Mouse (Mus musculus) forebrain, postnatal 0 days (tissue): Measurements from ENCODE around the gene Il21. TPM values are rescaled to one million over a fixed set of nuclear protein-coding genes. Genes with fewer than 3 reads are reported as not detected.

Source experiments
- ATAC-seq: fragments of 200-750 bp; cut with Nextera tagmentation; 2 replicates; pipeline ENCODE4 v1.8.0; 2017; ENCODE audit warnings: mild to moderate bottlenecking, moderate library complexity
- DNase-seq: peaks from one replicate; pipeline ENCODE4 v3.0.0-alpha.2; 2015
- H3K27ac ChIP-seq: fragments of 300-500 bp; sonication (generic); 2 replicates; pipeline ENCODE4 v1.5.1; 2014; ENCODE audit warnings: low read depth, mild to moderate bottlenecking, antibody characterized with exemption, low read length, moderate library complexity, mixed read lengths
- H3K27me3 ChIP-seq: fragments of 300-500 bp; sonication (generic); 2 replicates; pipeline ENCODE4 v1.6.1; 2014; ENCODE audit warnings: mild to moderate bottlenecking, low read length, mixed read lengths; ENCODE audit not compliant: insufficient read depth
- H3K36me3 ChIP-seq: fragments of 300-500 bp; sonication (generic); 2 replicates; pipeline ENCODE4 v1.6.1; 2014; ENCODE audit warnings: mild to moderate bottlenecking, moderate library complexity; ENCODE audit not compliant: insufficient read depth
- H3K4me1 ChIP-seq: fragments of 300-500 bp; sonication (generic); 2 replicates; pipeline ENCODE4 v1.6.1; 2014; ENCODE audit warnings: antibody characterized with exemption; ENCODE audit not compliant: insufficient read depth
- H3K4me2 ChIP-seq: fragments of 300-500 bp; sonication (generic); 2 replicates; pipeline ENCODE4 v1.6.1; 2014; ENCODE audit warnings: low read depth, mild to moderate bottlenecking, moderate library complexity
- H3K4me3 ChIP-seq: fragments of 300-500 bp; sonication (generic); 2 replicates; pipeline ENCODE4 v1.5.1; 2014; ENCODE audit warnings: low read depth, low read length, mixed read lengths
- H3K9ac ChIP-seq: fragments of 300-500 bp; sonication (generic); 2 replicates; pipeline ENCODE4 v1.6.1; 2014; ENCODE audit warnings: mild to moderate bottlenecking
- H3K9me3 ChIP-seq: fragments of 300-500 bp; sonication (generic); 2 replicates; pipeline ENCODE4 v1.6.1; 2016; ENCODE audit warnings: low read length
- CTCF ChIP-seq: sonication (generic); IDR thresholded peaks from 2 replicates; pipeline ENCODE4 v1.5.1; 2016; ENCODE audit warnings: antibody characterized with exemption, control low read depth, low read depth
- WGBS: fragments of 180-500 bp; shearing (Covaris S2); extraction: QIAGEN DNeasy Blood & Tissue Kit; methylation state at CpG from one replicate; pipeline ENCODE4 v1.1.7; 2014; 5-methylcytosine and 5-hydroxymethylcytosine counted together
- polyA plus RNA-seq: library from polyadenylated mRNA; unstranded; fragments of >200 nt; fragmentation: Nextera tagmentation; extraction: Ambion mirVana; gene quantifications from 2 replicates; pipeline ENCODE4 v1.2.1, GENCODE M21; 2015
- total RNA-seq: library from RNA; depleted of rRNA; stranded (reverse); fragments of >200 nt; gene quantifications from 2 replicates; pipeline ENCODE4 v1.2.3, GENCODE M21; 2014; rRNA removed

The Il21 gene
- total RNA-seq (0.14 TPM in 1 of 2 replicates, not detected in the other), polyA plus RNA-seq (not detected in 2 replicates)

DNA sequence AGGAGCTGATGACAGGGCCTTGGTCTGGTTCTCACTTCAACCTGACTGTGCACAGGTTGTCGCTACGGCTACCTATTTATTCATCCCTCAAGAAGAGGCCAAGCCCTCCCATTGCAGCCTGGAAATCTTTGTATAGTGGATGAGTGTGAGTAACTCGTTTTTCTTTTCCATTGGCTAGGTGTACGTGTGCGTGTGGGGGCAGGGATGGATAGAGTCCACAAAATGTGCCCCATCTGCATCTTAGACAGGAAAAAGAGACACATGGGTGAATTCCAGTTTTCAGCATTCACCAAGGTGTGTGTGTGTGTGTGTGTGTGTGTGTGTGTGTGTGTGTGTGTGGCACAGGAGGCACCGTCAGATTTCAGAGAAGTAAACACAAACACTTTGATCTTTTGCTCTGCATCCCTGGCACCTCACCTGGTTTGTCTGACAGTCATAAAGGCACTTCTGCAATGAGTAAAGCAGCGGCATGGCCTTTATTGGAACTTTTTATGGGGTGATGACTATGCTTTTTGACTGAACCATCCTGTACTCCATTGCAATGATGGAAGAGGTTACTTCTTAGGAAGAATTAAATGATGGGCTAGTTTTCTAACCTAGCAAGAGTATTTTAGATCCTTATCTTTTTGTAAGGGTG, at the start of gene Il21:
Gene Il21, minus strand, starts transcription at position 51 of the 637 bp plus-strand sequence.
- Histone ChIP-seq H3K27me3 (no peaks in the 10 kb centered on the region), H3K9ac (no peak within 1 kb of the TSS), H3K4me1 (no peaks in the 10 kb centered on the region; the same call in 1 of the 2 replicates), H3K36me3 (no peaks in the 10 kb centered on the region), H3K4me2 (no peak within 1 kb of the TSS), H3K9me3 (no peaks in the 10 kb centered on the region), H3K27ac (no peak within 1 kb of the TSS), H3K4me3 (no peak within 1 kb of the TSS)
- DNase-seq (no peak), ATAC-seq (no peak)
- no peak for TF ChIP-seq CTCF
- WGBS = 89% methylated on average over 7 of the region's 7 CpGs

DNA sequence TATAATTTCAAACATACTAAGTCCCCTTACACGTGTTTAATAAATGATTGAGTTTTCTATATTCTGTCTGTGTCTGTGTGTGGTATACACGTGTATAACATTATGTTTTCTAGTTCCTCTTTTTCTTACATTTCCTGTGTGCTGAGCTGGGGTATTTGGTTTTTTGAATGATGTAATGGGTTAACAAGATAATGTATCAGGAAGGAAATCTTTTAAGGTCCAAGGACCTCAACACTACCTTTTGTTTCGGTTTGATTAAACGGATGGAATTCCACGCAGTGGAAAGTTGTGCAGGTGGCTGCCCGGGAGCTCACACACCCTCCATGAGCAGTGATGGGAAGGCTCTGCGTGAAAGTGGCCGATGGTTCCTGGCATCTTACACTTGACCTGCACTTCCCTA, 48.4 kb upstream of the Il21 start:
- H3K36me3 ChIP-seq = no peaks in the 10 kb centered on the region
- H3K27ac ChIP-seq = no peak overlapping the region
- H3K4me3 ChIP-seq = no peak overlapping the region
- DNase-seq (no peak), ATAC-seq (no peak)
- H3K27me3 ChIP-seq = no peaks in the 10 kb centered on the region
- H3K9ac ChIP-seq = no peak overlapping the region
- no peak overlapping the region for H3K4me2 ChIP-seq
- H3K9me3 ChIP-seq = no peaks in the 10 kb centered on the region
- TF ChIP-seq CTCF = no peak
- no peaks in the 10 kb centered on the region; the same call in 1 of the 2 replicates for H3K4me1 ChIP-seq
- WGBS = 73% methylated on average over 8 of the region's 8 CpGs

DNA sequence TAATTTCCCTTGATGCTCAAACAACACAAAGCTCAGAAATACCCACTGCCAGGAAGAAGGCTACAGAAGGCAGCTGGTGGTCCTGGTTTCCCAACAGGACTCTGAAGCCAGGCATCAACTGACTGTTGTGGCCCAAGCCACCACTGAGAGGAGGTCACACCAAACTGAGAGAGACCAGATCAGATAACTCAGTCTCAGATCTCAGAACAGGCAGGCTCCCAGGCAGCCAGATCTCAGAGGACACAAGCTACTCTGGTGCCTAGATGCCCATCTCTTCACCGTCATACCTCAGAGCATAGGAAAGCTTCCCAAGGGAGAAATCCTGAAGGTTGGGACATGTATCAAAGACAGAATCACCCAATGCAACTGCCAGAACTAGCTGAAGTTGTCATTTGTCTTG, 47.8 kb upstream of the Il21 start:
- no peaks in the 10 kb centered on the region; the same call in 1 of the 2 replicates for H3K4me1 ChIP-seq
- H3K9ac ChIP-seq = no peak overlapping the region
- no peak overlapping the region for H3K27ac ChIP-seq
- no peaks in the 10 kb centered on the region for H3K27me3 ChIP-seq
- no peak for TF ChIP-seq CTCF
- no peak for DNase-seq
- no peaks in the 10 kb centered on the region for H3K9me3 ChIP-seq
- H3K4me3 ChIP-seq = no peak overlapping the region
- H3K36me3 ChIP-seq = no peaks in the 10 kb centered on the region
- no peak overlapping the region for H3K4me2 ChIP-seq
- WGBS = 91% methylated on average over 1 of the region's 1 CpGs
- no peak for ATAC-seq

DNA sequence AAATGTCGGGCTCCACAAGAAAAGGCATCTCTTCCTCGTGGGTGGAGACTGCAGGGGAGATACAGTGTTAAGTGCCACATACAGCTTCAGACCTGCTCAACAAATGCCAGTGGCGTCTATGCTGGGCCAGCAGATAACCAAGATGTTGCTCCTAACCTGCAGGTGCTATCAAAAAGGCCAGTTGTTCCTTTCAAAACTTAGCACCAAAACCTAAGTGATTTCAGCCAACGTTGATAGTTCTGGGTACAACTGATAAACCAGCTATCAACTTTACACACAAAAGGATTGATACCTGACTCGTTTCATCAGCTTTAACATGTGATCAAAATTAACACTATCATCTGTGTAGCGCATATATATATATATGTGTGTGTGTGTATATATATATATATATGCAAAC, 42.2 kb upstream of the Il21 start:
- H3K9me3 ChIP-seq = no peaks in the 10 kb centered on the region
- H3K4me2 ChIP-seq = no peak overlapping the region
- no peak for TF ChIP-seq CTCF
- H3K27ac ChIP-seq = no peak overlapping the region
- ATAC-seq (no peak), DNase-seq (no peak)
- no peak overlapping the region for H3K4me3 ChIP-seq
- no peak overlapping the region for H3K9ac ChIP-seq
- WGBS = 84% methylated on average over 6 of the region's 6 CpGs
- no peaks in the 10 kb centered on the region for H3K27me3 ChIP-seq
- H3K4me1 ChIP-seq = no peaks in the 10 kb centered on the region
- no peaks in the 10 kb centered on the region for H3K36me3 ChIP-seq

DNA sequence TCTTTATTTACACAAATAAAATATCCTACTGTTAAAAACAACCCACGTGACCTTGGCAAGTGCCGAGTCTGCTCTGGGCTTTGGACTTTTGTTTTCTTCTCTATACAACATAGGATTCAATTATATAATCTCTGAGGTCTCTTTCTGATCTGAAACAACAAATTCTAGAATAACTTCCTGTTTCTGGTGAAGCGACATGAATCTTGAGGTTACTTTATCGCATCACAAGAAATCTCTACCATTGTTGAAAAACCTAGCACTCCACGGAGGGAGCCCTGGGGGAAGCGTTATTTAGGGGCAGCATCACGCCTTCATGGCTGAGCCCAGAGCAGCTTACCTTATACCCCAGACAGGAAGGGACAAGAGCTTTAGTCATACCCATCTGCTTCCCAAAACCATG, 40.7 kb upstream of the Il21 start:
- H3K9me3 ChIP-seq = no peaks in the 10 kb centered on the region
- H3K27ac ChIP-seq = no peak overlapping the region
- no peak for TF ChIP-seq CTCF
- WGBS = 87% methylated on average over 7 of the region's 7 CpGs
- H3K4me3 ChIP-seq = no peak overlapping the region
- DNase-seq (no peak), ATAC-seq (no peak)
- no peaks in the 10 kb centered on the region for H3K36me3 ChIP-seq
- H3K4me2 ChIP-seq = no peak overlapping the region
- H3K4me1 ChIP-seq = no peaks in the 10 kb centered on the region
- H3K9ac ChIP-seq = no peak overlapping the region
- no peaks in the 10 kb centered on the region for H3K27me3 ChIP-seq

DNA sequence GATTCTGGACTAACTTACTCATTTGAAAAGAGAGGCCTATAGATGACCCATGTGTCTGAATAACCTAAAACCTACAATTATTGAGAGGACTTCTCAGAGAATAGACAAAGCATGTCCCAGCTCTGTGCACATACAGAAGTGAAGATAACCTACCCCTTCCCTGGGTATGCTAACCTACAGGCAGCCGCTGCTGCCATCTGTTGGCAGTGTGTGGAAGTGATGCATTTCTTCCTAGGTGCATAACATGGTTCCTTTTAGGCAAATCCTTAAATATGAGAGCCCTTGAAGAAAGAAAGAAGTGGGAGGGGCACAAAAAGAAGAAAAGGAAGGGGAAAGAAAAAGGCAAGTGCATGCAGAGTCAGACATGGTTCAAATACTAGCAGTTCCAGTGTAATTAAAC, 38.8 kb upstream of the Il21 start:
- peak; percentile 66 for TF ChIP-seq CTCF
- H3K36me3 ChIP-seq = no peaks in the 10 kb centered on the region
- no peak overlapping the region for H3K9ac ChIP-seq
- DNase-seq (peak; percentile 35), ATAC-seq (no peak)
- H3K9me3 ChIP-seq = no peaks in the 10 kb centered on the region
- no peak overlapping the region for H3K4me2 ChIP-seq
- no peak overlapping the region for H3K27ac ChIP-seq
- no peaks in the 10 kb centered on the region for H3K27me3 ChIP-seq
- H3K4me1 ChIP-seq = no peaks in the 10 kb centered on the region
- H3K4me3 ChIP-seq = no peak overlapping the region
- 5% methylated on average over 1 of the region's 1 CpGs for WGBS

DNA sequence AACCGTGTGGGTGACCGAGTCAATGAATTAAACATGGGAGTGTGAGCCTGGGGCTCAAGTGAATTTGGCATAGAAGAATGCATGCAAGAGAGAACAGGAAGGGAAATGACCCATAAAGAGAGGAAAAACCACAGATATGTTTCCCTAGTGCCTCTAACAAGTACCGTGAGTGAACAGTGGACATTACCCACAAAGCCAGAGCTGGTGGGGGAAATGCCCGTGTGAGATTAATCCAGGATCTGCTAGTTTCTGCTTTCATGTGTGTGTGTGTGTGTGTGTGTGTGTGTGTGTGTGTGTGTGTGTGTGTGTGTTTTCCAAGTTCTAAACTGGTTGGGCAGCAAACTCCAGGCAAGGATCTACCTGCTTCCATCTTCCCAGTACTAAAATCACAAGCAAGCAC, 37.5 kb upstream of the Il21 start:
- TF ChIP-seq CTCF = no peak
- Histone ChIP-seq H3K9ac (no peak overlapping the region), H3K4me3 (no peak overlapping the region), H3K27ac (no peak overlapping the region), H3K9me3 (no peaks in the 10 kb centered on the region), H3K4me2 (no peak overlapping the region), H3K36me3 (no peaks in the 10 kb centered on the region), H3K4me1 (no peaks in the 10 kb centered on the region), H3K27me3 (no peaks in the 10 kb centered on the region)
- WGBS = 82% methylated on average over 4 of the region's 4 CpGs
- no peak for ATAC-seq
- no peak for DNase-seq

- Histone ChIP-seq H3K27ac (no peak overlapping the region), H3K36me3 (no peaks in the 10 kb centered on the region), H3K4me3 (no peak overlapping the region), H3K27me3 (no peaks in the 10 kb centered on the region), H3K4me1 (no peaks in the 10 kb centered on the region), H3K9me3 (no peaks in the 10 kb centered on the region), H3K4me2 (no peak overlapping the region), H3K9ac (no peak overlapping the region)
- no peak for DNase-seq
- no peak for TF ChIP-seq CTCF
- ATAC-seq = no peak
- WGBS = 81% methylated on average over 11 of the region's 11 CpGs
These were observed 35.9 kb upstream of the Il21 start for GRCm38 (mm10) chr3:37268338-37268737.
